Mouse (Mus musculus) thymus, adult 2 months (tissue): ENCODE results near the gene Erbin.

Experiments used
- CTCF ChIP-seq: fragments of 200-500 bp; IDR thresholded peaks from 2 replicates; pipeline ENCODE4 v1.5.1; 2012; ENCODE audit warnings: mild to moderate bottlenecking, control low read depth, low read length, moderate library complexity, borderline replicate concordance; ENCODE audit not compliant: control insufficient read depth, poor library complexity, insufficient read depth; ENCODE audit errors: extremely low read depth
- POLR2A ChIP-seq: fragments of 200-500 bp; IDR thresholded peaks from 2 replicates; pipeline ENCODE4 v1.6.1; 2012; ENCODE audit warnings: mild to moderate bottlenecking, low read length, control low read depth, moderate library complexity; ENCODE audit not compliant: control insufficient read depth, poor library complexity, insufficient read depth; ENCODE audit errors: extremely low read depth

- TF ChIP-seq POLR2A (no peak), CTCF (no peak)
These were observed 10.4 kb downstream of the Erbin start for GRCm38 (mm10) chr13:103909894-103910293.
